Mouse (Mus musculus) adrenal gland, adult 8-10 months (tissue): ENCODE measurements around the gene Olfr9. TPM values are rescaled to one million over a fixed set of nuclear protein-coding genes. Genes with fewer than 3 reads are reported as not detected.
"Not testable (repeated sequence)": the region's sequence is repeated elsewhere in the genome, so short reads cannot be mapped to it uniquely, and the experiment has no call there.

Source experiments
- DNase-seq: peaks from one replicate; pipeline ENCODE4 v3.0.0; 2022
- total RNA-seq, 4 experiments: library from RNA; stranded (reverse); gene quantifications; 2 replicates each; pipeline ENCODE4 v1.2.4; 2022

The Olfr9 gene
- total RNA-seq, 4 experiments from 2014 or later = not detected

- no peak for DNase-seq
Observed at GRCm38 (mm10) chr10:129004032-129004920, 15.0 kb downstream of the Olfr9 start.

DNA sequence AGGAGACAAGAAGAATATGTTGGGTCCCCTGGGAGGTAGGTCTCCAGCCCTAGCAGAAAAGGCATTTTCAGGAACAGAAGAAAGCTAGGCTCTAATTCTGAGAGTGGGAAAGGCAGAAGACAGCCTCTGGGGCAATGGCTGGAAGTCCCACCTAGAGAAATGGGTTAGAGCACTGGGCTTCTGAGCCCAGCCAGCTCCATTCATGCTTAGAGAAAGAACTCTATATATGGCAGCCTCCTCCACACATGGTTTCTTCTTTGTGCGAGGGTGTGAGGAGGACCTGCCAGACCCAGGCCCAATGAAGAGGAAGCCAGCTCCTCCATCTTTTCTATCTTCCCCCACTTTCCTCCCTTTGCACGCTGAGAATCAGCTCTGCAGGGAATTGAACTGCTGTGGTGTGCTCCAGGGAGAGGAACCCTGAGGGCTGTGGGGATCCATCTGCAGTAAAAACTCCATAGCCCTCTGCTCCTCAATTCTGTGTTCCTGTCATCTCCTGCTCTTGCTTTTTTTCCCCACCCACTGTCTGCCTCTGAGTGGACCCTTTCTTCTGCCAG lies 21.1 kb downstream of the Olfr9 start, which contains the start of gene Olfr763:
Olfr763 (plus strand) TSS at position 504 of the 554 bp plus-strand sequence.
- no peak for DNase-seq

DNA sequence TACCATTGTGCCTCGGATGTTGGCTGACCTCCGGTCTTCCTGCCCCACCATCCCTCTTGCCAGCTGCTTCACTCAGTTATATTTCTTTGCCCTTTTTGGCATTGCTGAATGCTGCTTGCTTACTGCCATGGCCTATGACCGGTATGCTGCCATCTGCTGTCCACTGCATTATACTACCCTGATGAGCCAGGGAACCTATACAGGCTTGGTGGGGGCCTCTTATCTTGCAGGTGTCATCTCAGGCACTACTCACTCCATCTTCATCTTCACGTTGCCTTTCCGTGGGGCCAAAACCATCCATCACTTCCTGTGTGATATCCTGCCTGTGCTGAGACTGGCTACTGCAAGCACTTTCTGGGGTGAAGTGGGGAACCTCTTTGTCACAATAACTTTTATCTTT lies 22.3 kb downstream of the Olfr9 start:
- not testable (repeated sequence) for DNase-seq

DNA sequence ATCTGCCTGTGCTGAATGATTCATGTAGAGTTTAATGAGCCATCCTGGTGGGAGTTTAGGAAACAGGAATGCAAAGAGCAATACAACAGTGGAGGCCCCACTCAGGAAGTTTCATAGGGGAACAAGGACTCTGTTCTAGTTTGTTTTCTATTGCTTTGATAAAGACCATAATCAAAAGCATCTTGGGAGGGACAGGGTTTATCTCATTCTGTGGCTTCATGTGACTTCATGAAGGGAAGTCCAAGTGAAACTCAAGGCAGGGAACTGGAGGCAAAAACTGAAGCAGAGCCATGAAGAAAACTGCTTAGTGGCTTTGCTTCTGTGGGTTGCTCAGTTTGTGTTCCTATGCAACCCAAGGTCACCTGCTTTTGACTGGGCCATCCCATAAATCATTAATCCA lies 25.2 kb downstream of the Olfr9 start:
- no peak for DNase-seq

GRCm38 (mm10) chr10:129023319-129023718 lies 34.1 kb downstream of the Olfr9 start:
- no peak for DNase-seq

DNA sequence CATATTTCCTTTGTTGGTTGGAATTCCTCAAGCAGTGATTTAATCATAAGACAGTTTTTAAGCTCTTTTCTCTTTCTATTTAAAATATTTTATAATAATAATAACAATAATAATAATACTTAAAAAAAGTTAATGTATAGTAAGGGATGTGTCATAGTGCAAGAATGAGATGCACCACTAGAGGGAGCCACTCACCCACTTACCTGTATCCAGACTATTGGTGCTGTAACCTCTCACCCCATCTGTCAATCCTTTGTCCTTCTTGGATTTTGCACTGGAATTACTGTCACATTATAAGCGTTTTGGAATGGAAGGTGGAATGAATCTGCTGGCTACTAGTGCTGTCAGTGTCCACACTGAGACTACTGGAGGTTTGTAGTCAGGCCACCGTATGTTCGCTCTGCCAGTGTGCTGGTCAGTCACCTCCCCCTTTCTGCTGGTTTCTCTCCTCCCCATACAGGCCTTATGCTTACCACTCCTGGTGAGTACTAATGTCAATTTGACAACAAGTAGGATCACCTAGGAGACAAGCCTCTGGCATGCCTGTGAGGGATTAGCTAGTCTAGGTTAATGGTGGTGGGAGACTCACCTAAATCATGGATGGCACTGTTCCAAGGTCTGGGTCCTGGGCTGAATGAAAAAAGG lies 36.9 kb downstream of the Olfr9 start:
- no peak for DNase-seq

DNA sequence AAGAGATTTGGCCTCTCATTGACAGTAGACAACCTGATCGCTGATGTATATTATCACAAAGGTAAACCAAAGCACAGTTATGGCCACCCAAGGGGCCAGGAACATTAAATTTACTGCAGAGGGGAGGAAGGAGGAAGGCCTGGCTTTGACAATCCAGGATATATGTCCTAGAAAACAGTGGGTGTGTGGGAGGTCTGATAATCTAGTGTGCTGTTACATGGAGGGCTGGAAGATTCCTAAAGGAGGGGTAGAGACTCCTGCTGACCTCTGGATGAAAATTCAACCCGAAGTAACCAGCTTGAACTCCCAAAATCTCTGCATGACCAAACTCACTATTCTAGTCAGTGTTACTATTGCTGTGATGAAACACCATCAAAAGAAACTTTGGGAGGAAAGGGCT lies 39.1 kb downstream of the Olfr9 start:
- no peak for DNase-seq

DNA sequence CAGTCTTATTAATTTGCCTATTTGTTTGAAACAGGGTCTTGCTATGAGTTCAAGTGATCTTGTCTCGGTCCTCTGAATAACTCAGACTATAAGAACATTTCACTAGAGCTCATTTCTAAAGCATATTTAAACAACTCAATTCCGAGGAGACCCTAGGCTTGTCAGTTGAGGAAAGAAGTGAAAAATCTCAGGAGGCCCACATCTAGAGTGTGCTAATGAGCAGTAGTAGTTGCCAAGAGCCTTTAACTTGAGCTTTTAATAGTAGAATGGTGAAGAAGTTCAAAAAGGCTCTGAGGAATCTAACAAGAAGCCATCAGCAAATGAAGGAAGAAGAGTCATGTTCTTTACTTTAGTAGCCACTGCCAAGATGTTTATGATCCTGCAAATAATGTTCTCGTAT lies 50.6 kb downstream of the Olfr9 start, which contains the start of gene Olfr764-ps1:
Olfr764-ps1 (minus strand) TSS at position 101 of the 400 bp plus-strand sequence.
- DNase-seq = no peak

Other genes with a start within 250 kb of the Olfr9 start
- 10 to 100 TPM; 16.5 to 41.1 (median 28.6) TPM for gene Dgka, start 244.6 kb upstream of the Olfr9 start, total RNA-seq
- gene Pym1, start 241.5 kb upstream of the Olfr9 start, total RNA-seq = 10 to 100 TPM; 24.1 to 31.9 (median 27.0) TPM
- 10 to 100 TPM; 41.4 to 69.7 (median 60.1) TPM for gene Mmp19, start 198.5 kb upstream of the Olfr9 start, total RNA-seq
- 10 to 100 TPM; 77.2 to 82.1 (median 78.5) TPM for gene Dnajc14, start 185.4 kb upstream of the Olfr9 start, total RNA-seq
- gene Tmem198b, start 185.1 kb upstream of the Olfr9 start, total RNA-seq = 10 to 100 TPM in 2 of 4 experiments, 1 to 10 TPM in 2; 7.8 to 17.3 (median 12.6) TPM
- gene Sarnp, start 172.1 kb upstream of the Olfr9 start, total RNA-seq = 10 to 100 TPM; 43.4 to 56.2 (median 49.5) TPM
- gene Ormdl2, start 167.8 kb upstream of the Olfr9 start, total RNA-seq = 10 to 100 TPM; 39.5 to 51.9 (median 42.5) TPM
- gene Gdf11, start 97.7 kb upstream of the Olfr9 start, total RNA-seq = 1 to 10 TPM; 2.0 to 2.9 (median 2.3) TPM
- 100 to 1,000 TPM; 313 to 472 (median 396) TPM for gene Cd63, start 88.4 kb upstream of the Olfr9 start, total RNA-seq
- gene Rdh5, start 66.5 kb upstream of the Olfr9 start, total RNA-seq = 10 to 100 TPM in 3 of 4 experiments, 1 to 10 TPM in 1; 9.5 to 23.2 (median 15.7) TPM
- gene Bloc1s1, start 65.4 kb upstream of the Olfr9 start, total RNA-seq = 100 to 1,000 TPM; 137 to 192 (median 168) TPM
- 10 to 100 TPM in 2 of 4 experiments, 1 to 10 TPM in 2; 9.6 to 27.4 (median 11.8) TPM for gene Itga7, start 55.6 kb upstream of the Olfr9 start, total RNA-seq
- under 1 TPM in 2 of 4 experiments, not detected in 2; 0.32 to 0.46 TPM for gene Mettl7b, start 28.4 kb upstream of the Olfr9 start, total RNA-seq
- gene Olfr763, start 21.4 kb downstream of the Olfr9 start, total RNA-seq = not detected
- gene Olfr764-ps1, start 50.5 kb downstream of the Olfr9 start, total RNA-seq = not detected
- gene Olfr765, start 60.6 kb downstream of the Olfr9 start, total RNA-seq = not detected
- not detected for gene Olfr766-ps1, start 79.5 kb downstream of the Olfr9 start, total RNA-seq
- gene Olfr767, start 93.5 kb downstream of the Olfr9 start, total RNA-seq = not detected
- gene Olfr768, start 109.9 kb downstream of the Olfr9 start, total RNA-seq = not detected
- gene Olfr769, start 128.4 kb downstream of the Olfr9 start, total RNA-seq = not detected
- not detected for gene Olfr770, start 149.6 kb downstream of the Olfr9 start, total RNA-seq
- not detected for gene Olfr771, start 175.3 kb downstream of the Olfr9 start, total RNA-seq
- not detected for gene Olfr772, start 188.5 kb downstream of the Olfr9 start, total RNA-seq
- not detected for gene Olfr773, start 198.0 kb downstream of the Olfr9 start, total RNA-seq
- not detected for gene Olfr774, start 246.8 kb downstream of the Olfr9 start, total RNA-seq